In the genomic region with DNA sequence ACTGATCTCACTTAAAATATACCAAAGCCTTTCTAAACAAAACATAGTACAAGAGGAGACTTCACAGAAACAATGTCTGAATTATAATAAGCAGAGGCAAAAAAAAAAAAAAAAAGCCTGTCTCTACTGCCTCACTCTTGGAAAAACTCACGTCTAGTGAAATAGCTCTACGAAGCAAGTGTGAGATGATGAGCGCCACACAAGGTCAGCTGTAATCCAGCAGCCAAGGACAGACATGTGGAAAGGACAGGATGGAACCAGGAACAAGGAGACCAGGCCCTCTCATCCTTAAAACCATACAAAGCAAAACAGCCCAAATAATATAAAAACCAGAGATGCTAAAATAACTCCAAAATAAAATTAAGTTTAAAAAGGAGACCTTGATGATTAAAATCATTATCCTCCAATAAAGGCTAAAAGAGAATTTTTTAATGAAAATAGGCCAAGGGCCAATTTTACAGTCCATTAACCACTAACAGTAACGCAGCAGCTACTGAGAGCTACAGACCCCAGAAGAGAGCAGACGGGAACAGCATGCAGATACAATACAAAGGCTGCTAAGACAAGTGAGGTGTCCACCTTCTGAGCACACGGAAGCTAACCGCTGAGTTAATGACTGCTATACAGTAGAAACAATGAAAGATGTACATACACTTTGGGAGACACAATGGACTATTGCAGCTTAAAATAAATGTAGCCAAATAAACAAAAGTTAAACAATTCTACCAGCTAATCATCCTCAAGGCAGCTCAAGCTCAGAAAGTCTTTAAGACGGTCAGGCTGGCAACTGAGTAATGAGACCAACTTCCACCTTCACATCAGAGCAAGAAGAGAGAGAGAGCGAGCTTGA, we compare ENCODE assay signal across 22 mouse cellular contexts. TPM values are rescaled to one million over a fixed set of nuclear protein-coding genes. Genes with fewer than 3 reads are reported as not detected.
"Had no signal": no experiment of that assay in that cellular context is flagged by ENCODE, and none has a peak within 500 bp of the region (broad histone marks: within the 10 kb centered on the region; RNA-seq: fewer than 3 reads in every experiment).

No protein-coding gene starts in this region.

- H3K27me3 ChIP-seq: liver, embryonic 15.5 days; stomach, embryonic 15.5 days had no signal

- H3K4me1 ChIP-seq: limb, embryonic 10.5 days; stomach, embryonic 15.5 days had no signal

- H3K9me3 ChIP-seq: limb, embryonic 10.5 days; liver, embryonic 15.5 days; stomach, embryonic 15.5 days had no signal

- H3K27ac ChIP-seq: limb, embryonic 10.5 days; liver, embryonic 15.5 days; stomach, embryonic 15.5 days had no signal

- H3K4me3 ChIP-seq: limb, embryonic 10.5 days; liver, embryonic 15.5 days; stomach, embryonic 15.5 days had no signal

- DNase-seq: kidney, postnatal 14 days; lung, adult 2 months; lung, postnatal 36 days; midbrain, embryonic 14.5 days; right cerebral cortex, postnatal 4 days; spleen, adult 18-20 months; thymus, adult 2 months; thymus, postnatal 25 days had no signal

- H3K4me2 ChIP-seq: liver, embryonic 11.5 days; liver, embryonic 15.5 days; stomach, embryonic 15.5 days had no signal

- ATAC-seq: lung, postnatal 0 days had no signal

- H3K9ac ChIP-seq: liver, embryonic 15.5 days; stomach, embryonic 15.5 days had no signal

RNA-seq across cellular contexts. Expression of gene Gm21885, which starts 13.5 kb away (rescaled TPM):
- total RNA-seq: layer of hippocampus, adult 8-10 months; layer of hippocampus, postnatal 14 days; left cerebral cortex, adult 18-20 months; left cerebral cortex, postnatal 10 days; megakaryocyte progenitor cell, adult 5-6 weeks; monocyte, adult 5-6 weeks had no signal
- polyA plus RNA-seq: limb, embryonic 10.5 days; liver, embryonic 11.5 days; liver, embryonic 15.5 days; lung, adult 2 months; lung, postnatal 0 days; neural tube, embryonic 14.5 days; testis, adult 2 months; thymus, adult 2 months; urinary bladder, adult 2 months had no signal

RNA-seq across cellular contexts. Expression of gene Wfikkn2, which starts 49.4 kb away (rescaled TPM):
- total RNA-seq: monocyte, adult 5-6 weeks had no signal
